Mouse (Mus musculus) erythroblast, embryonic 14.5 days (primary cell): ENCODE measurements around the gene Msl1.

Experiments used
- GATA1 ChIP-seq: IDR thresholded peaks from 2 replicates; pipeline ENCODE4 v1.6.1; 2012; ENCODE audit warnings: low read length, inconsistent platforms, mixed read lengths
- TAL1 ChIP-seq: IDR thresholded peaks from 3 replicates; pipeline ENCODE4 v1.6.1; 2012; ENCODE audit warnings: low read length, inconsistent platforms, mixed read lengths

- TF ChIP-seq GATA1: no peak
- no peak for TF ChIP-seq TAL1
Measured at GRCm38 (mm10) chr11:98827877-98828276, 32.6 kb downstream of the Msl1 start.
